Mouse (Mus musculus) forebrain, embryonic 11.5 days (tissue): ENCODE data around the gene G6pc3. TPM values are rescaled to one million over a fixed set of nuclear protein-coding genes. Genes with fewer than 3 reads are reported as not detected.

Source experiments
- ATAC-seq: fragments of 200-750 bp; cut with Nextera tagmentation; replicated peaks from 2 replicates; pipeline ENCODE4 v1.8.0; 2017; ENCODE audit warnings: moderate TSS enrichment; ENCODE audit not compliant: low FRiP score
- DNase-seq: peaks from one replicate; pipeline ENCODE4 v3.0.0-alpha.2; 2017; ENCODE audit warnings: low spot score
- H3K27ac ChIP-seq: fragments of 300-500 bp; sonication (generic); 2 replicates; pipeline ENCODE4 v1.5.1; 2014; ENCODE audit warnings: low read depth, low read length
- H3K27me3 ChIP-seq: fragments of 300-500 bp; sonication (generic); 2 replicates; pipeline ENCODE4 v1.6.1; 2014; ENCODE audit warnings: mild to moderate bottlenecking, low read length, mixed read lengths; ENCODE audit not compliant: control insufficient read depth, insufficient read depth
- H3K36me3 ChIP-seq: fragments of 300-500 bp; sonication (generic); 2 replicates; pipeline ENCODE4 v1.6.1; 2014; ENCODE audit warnings: mild to moderate bottlenecking, low read length, moderate library complexity, mixed read lengths; ENCODE audit not compliant: control insufficient read depth, insufficient read depth
- H3K4me1 ChIP-seq: fragments of 300-500 bp; sonication (generic); replicated peaks from 2 replicates; pipeline ENCODE4 v1.6.1; 2014; ENCODE audit warnings: low read length, mixed read lengths; ENCODE audit not compliant: control insufficient read depth, insufficient read depth
- H3K4me2 ChIP-seq: fragments of 300-500 bp; sonication (generic); 2 replicates; pipeline ENCODE4 v1.6.1; 2014; ENCODE audit warnings: low read depth, mild to moderate bottlenecking, low read length, moderate library complexity, mixed read lengths; ENCODE audit not compliant: severe bottlenecking
- H3K4me3 ChIP-seq: fragments of 300-500 bp; sonication (generic); 2 replicates; pipeline ENCODE4 v1.5.1; 2014; ENCODE audit warnings: low read depth, low read length
- H3K9ac ChIP-seq: fragments of 300-500 bp; sonication (generic); 2 replicates; pipeline ENCODE4 v1.6.1; 2014; ENCODE audit warnings: low read length
- H3K9me3 ChIP-seq: fragments of 300-500 bp; sonication (generic); 2 replicates; pipeline ENCODE4 v1.6.1; 2016; ENCODE audit warnings: low read length, mixed read lengths; ENCODE audit not compliant: control insufficient read depth
- WGBS: fragments of 180-500 bp; shearing (Covaris S2); extraction: QIAGEN DNeasy Blood & Tissue Kit; methylation state at CpG from one replicate; pipeline ENCODE4 v1.1.7; 2014; 5-methylcytosine and 5-hydroxymethylcytosine counted together
- polyA plus RNA-seq: library from polyadenylated mRNA; unstranded; fragments of >200 nt; fragmentation: Nextera tagmentation; extraction: Ambion mirVana; gene quantifications from 2 replicates; pipeline ENCODE4 v1.2.1, GENCODE M21; 2014

Gene G6pc3
- polyA plus RNA-seq, 1 experiment from 2014 or later = 30.6 TPM

- Histone ChIP-seq H3K9ac (peak overlapping the region; percentile 1; the same call in 1 of the 2 replicates), H3K27ac (no peak overlapping the region; the same call in 1 of the 2 replicates), H3K4me1 (peaks cover 14% of the 10 kb centered on the region), H3K27me3 (no peaks in the 10 kb centered on the region), H3K4me2 (peak overlapping the region; percentile 19; the same call in 1 of the 2 replicates), H3K36me3 (no peaks in the 10 kb centered on the region), H3K9me3 (no peaks in the 10 kb centered on the region), H3K4me3 (no peak overlapping the region)
- ATAC-seq = no peak
- no peak for DNase-seq
- WGBS = 76% methylated on average over 7 of the region's 7 CpGs
Observed at GRCm38 (mm10) chr11:102217876-102218430, 28.5 kb downstream of the G6pc3 start.

GRCm38 (mm10) chr11:102218783-102219182, 29.4 kb downstream of the G6pc3 start:
- WGBS = under 1% methylated on average over 9 of the region's 10 CpGs
- ATAC-seq (peak; percentile 80), DNase-seq (peak; percentile 86)
- H3K4me2 ChIP-seq = peak overlapping the region; percentile 19; the same call in 1 of the 2 replicates
- peak overlapping the region; percentile 48; the same call in 1 of the 2 replicates for H3K27ac ChIP-seq
- no peaks in the 10 kb centered on the region for H3K36me3 ChIP-seq
- no peaks in the 10 kb centered on the region for H3K9me3 ChIP-seq
- H3K4me1 ChIP-seq = peaks cover 14% of the 10 kb centered on the region
- peak overlapping the region; percentile 1; the same call in 1 of the 2 replicates for H3K4me3 ChIP-seq
- H3K9ac ChIP-seq = peak overlapping the region; percentile 21; the same call in 1 of the 2 replicates
- H3K27me3 ChIP-seq = no peaks in the 10 kb centered on the region; the same call in 1 of the 2 replicates

- H3K27ac ChIP-seq = peak overlapping the region; percentile 48; the same call in 1 of the 2 replicates
- no peaks in the 10 kb centered on the region for H3K36me3 ChIP-seq
- H3K9ac ChIP-seq = no peak overlapping the region; the same call in 1 of the 2 replicates
- H3K4me1 ChIP-seq = peaks cover 16% of the 10 kb centered on the region
- 78% methylated on average over 14 of the region's 14 CpGs for WGBS
- no peaks in the 10 kb centered on the region for H3K9me3 ChIP-seq
- no peak overlapping the region for H3K4me3 ChIP-seq
- peak; percentile 44 for DNase-seq
- H3K27me3 ChIP-seq = no peaks in the 10 kb centered on the region; the same call in 1 of the 2 replicates
- H3K4me2 ChIP-seq = peak overlapping the region; percentile 19; the same call in 1 of the 2 replicates
- ATAC-seq = no peak
Observed at GRCm38 (mm10) chr11:102219247-102219993, 30.0 kb downstream of the G6pc3 start.

GRCm38 (mm10) chr11:102219994-102220346, 30.6 kb downstream of the G6pc3 start:
- Histone ChIP-seq H3K4me3 (no peak overlapping the region), H3K9me3 (no peaks in the 10 kb centered on the region), H3K4me2 (no peak overlapping the region), H3K4me1 (peaks cover 21% of the 10 kb centered on the region), H3K36me3 (no peaks in the 10 kb centered on the region), H3K27me3 (no peaks in the 10 kb centered on the region; the same call in 1 of the 2 replicates), H3K9ac (no peak overlapping the region), H3K27ac (no peak overlapping the region)
- DNase-seq (peak; percentile 52), ATAC-seq (no peak)
- WGBS = 81% methylated on average over 4 of the region's 4 CpGs

- no peak for ATAC-seq
- Histone ChIP-seq H3K36me3 (no peaks in the 10 kb centered on the region), H3K4me3 (no peak overlapping the region), H3K9ac (no peak overlapping the region), H3K27ac (no peak overlapping the region), H3K4me1 (peaks cover 24% of the 10 kb centered on the region), H3K4me2 (no peak overlapping the region), H3K27me3 (no peaks in the 10 kb centered on the region; the same call in 1 of the 2 replicates), H3K9me3 (no peaks in the 10 kb centered on the region)
- WGBS = 69% methylated on average over 6 of the region's 6 CpGs
- peak; percentile 48 for DNase-seq
Observed at GRCm38 (mm10) chr11:102220451-102220850, 31.0 kb downstream of the G6pc3 start.

GRCm38 (mm10) chr11:102221243-102221953, 32.0 kb downstream of the G6pc3 start:
- no peaks in the 10 kb centered on the region; the same call in none of the 2 replicates for H3K27me3 ChIP-seq
- no peak overlapping the region for H3K4me3 ChIP-seq
- ATAC-seq (no peak), DNase-seq (no peak)
- H3K27ac ChIP-seq = no peak overlapping the region
- H3K36me3 ChIP-seq = no peaks in the 10 kb centered on the region
- no peak overlapping the region for H3K4me2 ChIP-seq
- H3K4me1 ChIP-seq = peaks cover 29% of the 10 kb centered on the region
- no peak overlapping the region for H3K9ac ChIP-seq
- 83% methylated on average over 8 of the region's 8 CpGs for WGBS
- no peaks in the 10 kb centered on the region for H3K9me3 ChIP-seq

GRCm38 (mm10) chr11:102221954-102222351, 32.5 kb downstream of the G6pc3 start:
- H3K4me1 ChIP-seq = peaks cover 34% of the 10 kb centered on the region
- no peak overlapping the region for H3K27ac ChIP-seq
- no peak overlapping the region for H3K9ac ChIP-seq
- 84% methylated on average over 8 of the region's 8 CpGs for WGBS
- ATAC-seq (no peak), DNase-seq (no peak)
- no peaks in the 10 kb centered on the region for H3K36me3 ChIP-seq
- H3K4me3 ChIP-seq = no peak overlapping the region
- no peaks in the 10 kb centered on the region; the same call in none of the 2 replicates for H3K27me3 ChIP-seq
- no peak overlapping the region for H3K4me2 ChIP-seq
- no peaks in the 10 kb centered on the region for H3K9me3 ChIP-seq

GRCm38 (mm10) chr11:102223166-102223565, 33.7 kb downstream of the G6pc3 start:
- peaks cover 42% of the 10 kb centered on the region for H3K4me1 ChIP-seq
- no peaks in the 10 kb centered on the region for H3K9me3 ChIP-seq
- no peaks in the 10 kb centered on the region; the same call in none of the 2 replicates for H3K27me3 ChIP-seq
- no peak overlapping the region for H3K27ac ChIP-seq
- 46% methylated on average over 6 of the region's 6 CpGs for WGBS
- DNase-seq = peak; percentile 74
- H3K36me3 ChIP-seq = no peaks in the 10 kb centered on the region
- ATAC-seq = no peak
- no peak overlapping the region for H3K9ac ChIP-seq
- H3K4me2 ChIP-seq = no peak overlapping the region
- no peak overlapping the region for H3K4me3 ChIP-seq
